Mouse (Mus musculus) gastrocnemius, postnatal 4 days (tissue): ENCODE data around the gene Esr2. TPM values are rescaled to one million over a fixed set of nuclear protein-coding genes. Genes with fewer than 3 reads are reported as not detected.
A peak's percentile ranks its signal among the peaks of the same experiment; 100 is the strongest.

Experiments used
- DNase-seq, 2 experiments: peaks; one replicate each; pipeline ENCODE4 v3.0.0; 2021 to 2022; ENCODE audit warnings: low spot score in 2 of 2, mixed read lengths in 2 of 2
- total RNA-seq, 2 experiments: library from RNA; stranded (reverse); gene quantifications; 2 replicates each; pipeline ENCODE4 v1.2.3; 2021

Esr2 gene
- total RNA-seq, 2 experiments from 2014 or later = 0.10 to 0.34 TPM

GRCm38 (mm10) chr12:76087025-76087424 lies 90.0 kb downstream of the Esr2 start:
- no peak for DNase-seq

GRCm38 (mm10) chr12:76085956-76086905 lies 90.8 kb downstream of the Esr2 start:
- DNase-seq = no peak

GRCm38 (mm10) chr12:76085066-76085465 lies 92.0 kb downstream of the Esr2 start:
- DNase-seq = no peak

GRCm38 (mm10) chr12:76081557-76082211 lies 95.4 kb downstream of the Esr2 start:
- DNase-seq = no peak

- DNase-seq = no peak
Observed at GRCm38 (mm10) chr12:76080876-76081556, 96.0 kb downstream of the Esr2 start.

- DNase-seq = no peak
Observed at GRCm38 (mm10) chr12:76073981-76074380, 103.1 kb downstream of the Esr2 start.

GRCm38 (mm10) chr12:76073066-76073826 lies 103.8 kb downstream of the Esr2 start:
- DNase-seq = no peak

- peak in 1 of 2 experiments; percentile 31 for DNase-seq
Observed at GRCm38 (mm10) chr12:76071935-76072849, 104.9 kb downstream of the Esr2 start.

Other genes with a start within 250 kb of the Esr2 start
- not detected for gene Tex21, start 69.5 kb upstream of the Esr2 start, total RNA-seq
- gene Mthfd1, start 78.0 kb upstream of the Esr2 start, total RNA-seq = 10 to 100 TPM; 22.9 to 25.5 TPM
- gene Akap5, start 147.6 kb upstream of the Esr2 start, total RNA-seq = 1 to 10 TPM; 1.6 to 1.7 TPM
- 10 to 100 TPM; 13.6 to 19.7 TPM for gene Zbtb25, start 192.3 kb upstream of the Esr2 start, total RNA-seq
- 1 to 10 TPM; 7.0 to 8.8 TPM for gene Zbtb1, start 193.0 kb upstream of the Esr2 start, total RNA-seq
- gene Hspa2, start 226.9 kb upstream of the Esr2 start, total RNA-seq = 1 to 10 TPM; 6.0 to 6.7 TPM
- gene Ppp1r36, start 240.3 kb upstream of the Esr2 start, total RNA-seq = under 1 TPM in 1 of 2 experiments, not detected in 1; 0.44 TPM